Comparison of ENCODE assay signal across 15 mouse cellular contexts in the genomic region with DNA sequence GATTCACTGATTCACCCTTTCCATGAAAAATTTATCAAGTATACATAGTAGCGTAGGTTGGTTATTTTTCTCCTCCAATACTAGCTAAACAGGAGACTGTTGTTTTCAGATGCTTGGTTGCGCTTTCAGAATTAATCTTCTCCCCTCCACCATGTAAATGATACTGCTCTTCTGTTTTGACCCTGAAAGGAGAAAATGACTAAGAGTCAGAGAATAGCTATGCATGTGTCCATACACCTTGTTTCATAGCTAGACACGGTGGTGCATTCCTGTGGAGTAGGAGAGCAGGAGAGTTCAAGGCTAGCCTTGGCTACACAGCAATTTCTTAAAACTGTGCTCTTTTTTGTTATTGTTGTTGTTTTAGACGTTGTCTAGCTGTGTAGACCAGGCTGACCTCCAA.
"Had no signal": no experiment of that assay in that cellular context is flagged by ENCODE, and none has a peak within 500 bp of the region (broad histone marks: within the 10 kb centered on the region; RNA-seq: fewer than 3 reads in every experiment).

No protein-coding gene starts in this region.

- H3K27me3 ChIP-seq: neural tube, embryonic 12.5 days; stomach, embryonic 15.5 days had no signal

- H3K9me3 ChIP-seq: neural tube, embryonic 12.5 days; stomach, embryonic 15.5 days had no signal

- H3K4me2 ChIP-seq: lung, embryonic 14.5 days; stomach, embryonic 15.5 days had no signal

- H3K36me3 ChIP-seq: neural tube, embryonic 12.5 days; stomach, embryonic 15.5 days had no signal

- H3K9ac ChIP-seq: liver, embryonic 14.5 days; lung, embryonic 14.5 days; neural tube, embryonic 12.5 days; stomach, embryonic 15.5 days had no signal

- DNase-seq: lung, adult 18-20 months; lung, embryonic 14.5 days; lung, postnatal 10 days; lung, postnatal 36 days; midbrain, embryonic 14.5 days; right cerebral cortex, postnatal 14 days; thymus, adult 2 months; thymus, postnatal 25 days; thymus, postnatal 4 days had no signal

- H3K27ac ChIP-seq: liver, embryonic 14.5 days; macrophage; neural tube, embryonic 12.5 days; stomach, embryonic 15.5 days; stomach, postnatal 0 days had no signal

- H3K4me3 ChIP-seq: megakaryocyte, embryonic 14.5 days; neural tube, embryonic 12.5 days; stomach, embryonic 15.5 days had no signal
